Mouse (Mus musculus) bone marrow, adult 2 months (tissue): ENCODE data around the gene Bbs7. TPM values are rescaled to one million over a fixed set of nuclear protein-coding genes. Genes with fewer than 3 reads are reported as not detected.
"Not testable (repeated sequence)": the region's sequence is repeated elsewhere in the genome, so short reads cannot be mapped to it uniquely, and the experiment has no call there.

Source experiments
- H3K27ac ChIP-seq: fragments of 200-500 bp; 2 replicates; pipeline ENCODE4 v1.5.1; 2012; ENCODE audit warnings: low read depth, mild to moderate bottlenecking, control low read depth, inconsistent platforms, low read length; ENCODE audit not compliant: control insufficient read depth, poor library complexity, insufficient read depth
- H3K4me1 ChIP-seq: fragments of 200-500 bp; 2 replicates; pipeline ENCODE4 v1.6.1; 2011; ENCODE audit warnings: low read length; ENCODE audit not compliant: control insufficient read depth, insufficient read depth
- H3K4me3 ChIP-seq: fragments of 200-500 bp; replicated peaks from 2 replicates; pipeline ENCODE3; 2011; ENCODE audit warnings: mild to moderate bottlenecking, low read depth, low read length, control low read depth; ENCODE audit not compliant: control insufficient read depth
- CTCF ChIP-seq: fragments of 200-500 bp; IDR thresholded peaks from 2 replicates; pipeline ENCODE4 v1.5.1; 2011; ENCODE audit warnings: low read length, control low read depth; ENCODE audit not compliant: control insufficient read depth, insufficient read depth
- POLR2A ChIP-seq: fragments of 200-500 bp; IDR thresholded peaks from 2 replicates; pipeline ENCODE4 v1.6.1; 2011; ENCODE audit warnings: low read depth, mild to moderate bottlenecking, control low read depth, low read length, borderline replicate concordance; ENCODE audit not compliant: control insufficient read depth
- WGBS: fragments of 180-500 bp; shearing (Covaris S2); methylation state at CpG from one replicate; pipeline ENCODE4 v1.1.7; 2018; 5-methylcytosine and 5-hydroxymethylcytosine counted together
- polyA plus RNA-seq: library from polyadenylated mRNA; stranded (reverse); fragments of >200 nt; gene quantifications from 2 replicates; pipeline ENCODE4 v1.2.4, GENCODE M21; 2011; ENCODE audit warnings: low replicate concordance; ENCODE audit not compliant: missing spikeins, insufficient read depth, insufficient read length

Bbs7 gene
- 1.7 and 1.9 TPM in 2 replicates for polyA plus RNA-seq

GRCm38 (mm10) chr3:36613202-36613907 is at the start of gene Bbs7:
Gene Bbs7, minus strand, starts transcription at chr3:36613477.
- TF ChIP-seq CTCF (no peak), POLR2A (no peak)
- Histone ChIP-seq H3K27ac (no peak within 1 kb of the TSS; the same call in 1 of the 2 replicates), H3K4me3 (peak within 1 kb of the TSS; percentile 63), H3K4me1 (no peaks in the 10 kb centered on the region)
- 3% methylated on average over 38 of the region's 38 CpGs for WGBS

GRCm38 (mm10) chr3:36645245-36645559 is 31.9 kb upstream of the Bbs7 start:
- H3K4me1 ChIP-seq, H3K4me3 ChIP-seq, H3K27ac ChIP-seq: not testable (repeated sequence)

- Histone ChIP-seq H3K4me3 (no peak overlapping the region), H3K27ac (no peak overlapping the region), H3K4me1 (no peaks in the 10 kb centered on the region)
- WGBS = 65% methylated on average over 3 of the region's 3 CpGs
- no peak for TF ChIP-seq POLR2A
- TF ChIP-seq CTCF = no peak
These were observed 31.4 kb upstream of the Bbs7 start for GRCm38 (mm10) chr3:36644554-36645244.

GRCm38 (mm10) chr3:36643354-36643753 is 30.1 kb upstream of the Bbs7 start:
- Histone ChIP-seq H3K4me1 (no peaks in the 10 kb centered on the region), H3K4me3 (no peak overlapping the region), H3K27ac (no peak overlapping the region)
- WGBS = 81% methylated on average over 3 of the region's 3 CpGs
- no peak for TF ChIP-seq CTCF
- TF ChIP-seq POLR2A = no peak

- 69% methylated on average over 13 of the region's 13 CpGs for WGBS
These were observed 29.5 kb upstream of the Bbs7 start for GRCm38 (mm10) chr3:36642736-36643135.

GRCm38 (mm10) chr3:36640787-36641186 is 27.5 kb upstream of the Bbs7 start:
- Histone ChIP-seq H3K27ac (no peak overlapping the region), H3K4me1 (no peaks in the 10 kb centered on the region), H3K4me3 (no peak overlapping the region)
- WGBS = 65% methylated on average over 2 of the region's 2 CpGs
- TF ChIP-seq CTCF (peak; percentile 23; the same call in 1 of the 2 replicates), POLR2A (no peak)

More at GRCm38 (mm10) chr3:36642736-36643135, 29.5 kb upstream of the Bbs7 start:
- Histone ChIP-seq H3K27ac (no peak overlapping the region), H3K4me3 (no peak overlapping the region), H3K4me1 (no peaks in the 10 kb centered on the region)
- TF ChIP-seq POLR2A (no peak), CTCF (no peak)

GRCm38 (mm10) chr3:36635449-36635848 is 22.2 kb upstream of the Bbs7 start:
- 33% methylated on average over 4 of the region's 4 CpGs for WGBS
- no peak overlapping the region for H3K4me3 ChIP-seq
- no peak overlapping the region for H3K27ac ChIP-seq
- no peak for TF ChIP-seq POLR2A
- peak; percentile 33; the same call in 1 of the 2 replicates for TF ChIP-seq CTCF
- no peaks in the 10 kb centered on the region for H3K4me1 ChIP-seq

- H3K4me3 ChIP-seq = no peak overlapping the region
- no peak overlapping the region for H3K27ac ChIP-seq
- peaks cover 2% of the 10 kb centered on the region; the same call in 1 of the 2 replicates for H3K4me1 ChIP-seq
- TF ChIP-seq POLR2A (no peak), CTCF (no peak)
- 63% methylated on average over 2 of the region's 2 CpGs for WGBS
These were observed 13.5 kb upstream of the Bbs7 start for GRCm38 (mm10) chr3:36626803-36627202.
